Mouse (Mus musculus): ENCODE results near the gene Fgfr1op.

DNA sequence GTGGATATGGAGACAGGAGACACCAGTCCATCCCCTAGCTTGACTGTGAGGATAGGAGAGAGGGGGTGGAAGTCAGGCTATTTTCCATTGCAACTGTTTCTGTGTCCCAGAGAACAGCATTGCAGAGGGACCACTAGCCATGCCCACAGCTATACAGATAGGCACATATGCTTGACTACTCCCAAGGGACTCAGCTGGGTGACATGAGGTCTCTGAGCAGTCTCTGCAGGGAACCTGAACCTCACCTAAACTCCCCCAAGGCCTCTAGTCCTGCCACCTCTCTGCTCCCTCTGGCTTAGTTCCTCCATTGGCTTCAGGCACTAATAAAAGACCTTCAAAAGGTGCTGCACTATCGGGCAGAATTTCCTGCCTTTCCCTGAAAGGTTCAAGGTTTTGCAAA is 58.8 kb downstream of the Fgfr1op start:
- TF ChIP-seq POLR2A (IDR thresholded peaks at IDR 0.05; ENCODE audit: borderline replicate concordance, insufficient read depth, low read length) (no peak), CTCF (IDR thresholded peaks at IDR 0.05; ENCODE audit: borderline replicate concordance, insufficient read depth, low read depth, low read length) (no peak)

Data from cerebellum, adult 2 months (tissue).